Mouse (Mus musculus) layer of hippocampus, adult 9-11 months (tissue): ENCODE measurements around the gene Cdipt.

Experiments
- DNase-seq: peaks from one replicate; pipeline ENCODE4 v3.0.0; 2022

Cdipt gene

GRCm38 (mm10) chr7:126975893-126975949 lies at the start of gene Cdipt:
Gene Cdipt (plus strand): TSS chr7:126975914.
- no peak for DNase-seq

- DNase-seq = no peak
These were observed 49.4 kb upstream of the Cdipt start for GRCm38 (mm10) chr7:126926299-126926698.

GRCm38 (mm10) chr7:126928384-126929037 lies 47.2 kb upstream of the Cdipt start, which contains the start of gene Kctd13:
Gene Kctd13 (plus strand): TSS chr7:126928879.
- DNase-seq = peak; percentile 92

GRCm38 (mm10) chr7:126929046-126929445 lies 46.7 kb upstream of the Cdipt start:
- DNase-seq = no peak

- no peak for DNase-seq
These were observed 43.1 kb upstream of the Cdipt start for GRCm38 (mm10) chr7:126932652-126933051.

GRCm38 (mm10) chr7:126941171-126941570 lies 34.5 kb upstream of the Cdipt start:
- DNase-seq = peak; percentile 45

- peak; percentile 82 for DNase-seq
These were observed 33.9 kb upstream of the Cdipt start for GRCm38 (mm10) chr7:126941801-126942200.

GRCm38 (mm10) chr7:126946530-126946929 lies 29.2 kb upstream of the Cdipt start:
- DNase-seq = peak; percentile 34

GRCm38 (mm10) chr7:126948626-126949025 lies 27.1 kb upstream of the Cdipt start:
- no peak for DNase-seq

- DNase-seq = peak; percentile 72
These were observed 26.3 kb upstream of the Cdipt start, which contains the start of gene Asphd1 for GRCm38 (mm10) chr7:126949403-126949792. Gene Asphd1 (minus strand): TSS chr7:126949582.

- DNase-seq = peak; percentile 81
These were observed 25.7 kb upstream of the Cdipt start, which contains the start of gene Sez6l2 for GRCm38 (mm10) chr7:126949793-126950646. Gene Sez6l2 (plus strand): TSS chr7:126950563.

- no peak for DNase-seq
These were observed 24.8 kb upstream of the Cdipt start for GRCm38 (mm10) chr7:126950647-126951615.

GRCm38 (mm10) chr7:126951741-126952140 lies 24.0 kb upstream of the Cdipt start:
- DNase-seq = no peak

GRCm38 (mm10) chr7:126952646-126953045 lies 23.1 kb upstream of the Cdipt start:
- no peak for DNase-seq

GRCm38 (mm10) chr7:126955125-126955524 lies 20.6 kb upstream of the Cdipt start:
- no peak for DNase-seq

GRCm38 (mm10) chr7:126959780-126960179 lies 15.9 kb upstream of the Cdipt start:
- DNase-seq = no peak

- peak; percentile 78 for DNase-seq
These were observed 14.6 kb upstream of the Cdipt start for GRCm38 (mm10) chr7:126961095-126961494.

- DNase-seq = no peak
These were observed 13.7 kb upstream of the Cdipt start for GRCm38 (mm10) chr7:126961965-126962364.

- no peak for DNase-seq
These were observed 12.0 kb upstream of the Cdipt start for GRCm38 (mm10) chr7:126963548-126964286.

GRCm38 (mm10) chr7:126965568-126965967 lies 10.1 kb upstream of the Cdipt start:
- DNase-seq = no peak

- no peak for DNase-seq
These were observed 8.4 kb upstream of the Cdipt start for GRCm38 (mm10) chr7:126967361-126967760.

- DNase-seq = no peak
These were observed 221 bp upstream of the Cdipt start for GRCm38 (mm10) chr7:126975493-126975892.
